Mouse (Mus musculus): ENCODE data around the gene Zrsr1. TPM values are rescaled to one million over a fixed set of nuclear protein-coding genes. Genes with fewer than 3 reads are reported as not detected.

Gene Zrsr1
- polyA plus RNA-seq, 1 experiment: 1.9 TPM

GRCm38 (mm10) chr11:23017943-23018342, 46.1 kb downstream of the Zrsr1 start:
- no peak for TF ChIP-seq GATA1 (IDR thresholded peaks at IDR 0.05; ENCODE audit: low read length)

DNA sequence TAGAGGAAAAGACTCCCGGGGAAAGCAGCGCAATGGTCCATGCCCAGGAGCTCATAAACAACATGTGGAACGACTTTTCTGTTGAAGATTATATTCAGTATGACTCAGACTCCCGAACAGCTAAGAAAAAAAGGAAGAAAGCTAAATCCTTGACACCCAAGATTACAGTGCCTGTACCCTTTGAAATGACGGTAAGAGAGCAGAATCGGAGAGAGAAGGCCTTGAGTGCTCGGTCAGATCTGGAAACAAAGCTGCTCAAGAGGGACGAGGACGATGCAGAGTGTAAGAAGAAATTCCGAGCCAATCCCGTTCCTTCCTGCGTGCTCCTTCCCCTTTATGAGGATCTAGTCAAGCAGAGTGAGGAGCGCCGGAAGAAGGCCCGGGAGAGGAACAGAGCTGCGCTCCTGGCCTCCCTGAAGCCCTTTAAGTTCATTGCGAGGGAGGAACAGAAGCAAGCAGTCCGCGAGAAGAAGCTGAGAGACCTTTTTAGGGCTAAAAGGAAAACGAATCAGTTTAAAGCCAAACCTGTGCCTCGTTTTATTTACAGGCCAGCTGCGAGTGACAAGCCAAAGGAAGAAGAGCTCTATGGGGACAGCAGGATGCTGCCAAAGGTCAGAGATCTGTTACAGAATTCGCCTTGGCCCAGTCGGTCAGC, 48.4 kb downstream of the Zrsr1 start:
- no peak for TF ChIP-seq GATA1 (IDR thresholded peaks at IDR 0.05; ENCODE audit: low read length)

DNA sequence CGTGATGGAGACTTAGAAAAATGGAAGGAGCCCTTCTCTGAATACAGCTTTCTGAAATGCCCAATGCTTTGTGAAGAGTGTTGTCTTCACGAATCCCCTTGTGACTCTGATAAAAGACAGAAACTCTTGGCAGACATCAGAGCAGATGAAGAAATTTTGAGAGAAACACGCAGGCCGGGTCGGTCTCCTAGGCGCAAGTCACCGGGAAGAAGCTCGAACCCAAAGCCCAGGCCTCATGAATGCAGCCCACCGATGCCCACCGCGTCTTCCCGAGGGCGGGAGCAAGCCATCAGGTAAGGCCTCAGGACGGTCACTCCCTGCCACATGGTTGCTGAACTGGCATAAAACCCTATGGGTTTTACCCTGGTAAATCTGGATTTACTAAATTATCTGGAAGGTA, 49.0 kb downstream of the Zrsr1 start:
- no peak for TF ChIP-seq GATA1 (IDR thresholded peaks at IDR 0.05; ENCODE audit: low read length)

GRCm38 (mm10) chr11:23023155-23023554, 51.4 kb downstream of the Zrsr1 start:
- no peak for TF ChIP-seq GATA1 (IDR thresholded peaks at IDR 0.05; ENCODE audit: low read length)

DNA sequence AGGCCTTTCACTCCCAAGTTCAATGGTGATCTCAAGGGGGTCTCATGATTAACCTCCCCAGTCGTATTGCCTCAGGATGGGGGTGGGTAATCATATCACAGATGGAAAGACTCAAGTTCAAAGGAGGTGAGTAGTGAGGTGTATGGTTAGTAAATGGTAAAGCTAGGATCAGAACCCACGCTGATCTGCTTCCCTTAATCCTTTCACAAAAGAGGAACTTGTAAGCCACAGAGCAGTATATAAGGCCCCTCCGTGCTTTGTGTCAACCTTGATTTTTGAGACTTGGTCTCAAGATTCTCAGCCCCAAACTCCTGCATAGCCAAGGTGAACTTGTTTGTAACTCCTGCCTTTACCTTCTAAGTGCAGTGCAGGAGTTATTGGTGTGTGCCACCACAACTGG, 52.4 kb downstream of the Zrsr1 start:
- no peak for TF ChIP-seq GATA1 (IDR thresholded peaks at IDR 0.05; ENCODE audit: low read length)

Other genes starting within 250 kb of the Zrsr1 start
- 9.0 and 13.1 TPM in 2 replicates for gene B3gnt2, start 111.0 kb upstream of the Zrsr1 start, polyA plus RNA-seq (2012)
- not detected in 2 replicates for gene Gm28048, start 10.1 kb downstream of the Zrsr1 start, polyA plus RNA-seq (2012)
- 21.6 and 29.9 TPM in 2 replicates for gene Commd1, start 10.4 kb downstream of the Zrsr1 start, polyA plus RNA-seq (2012)
- 840 and 1,074 TPM in 2 replicates for gene Cct4, start 18.5 kb downstream of the Zrsr1 start, polyA plus RNA-seq (2012)
- gene Fam161a, start 35.5 kb downstream of the Zrsr1 start, polyA plus RNA-seq (2012): 0.17 and 0.21 TPM in 2 replicates

All from G1E-ER4 (cell line).